Mouse (Mus musculus): ENCODE data around the gene Lpcat1. TPM values are rescaled to one million over a fixed set of nuclear protein-coding genes. Genes with fewer than 3 reads are reported as not detected.

Gene Lpcat1
- polyA plus RNA-seq, 1 experiment from 2014 or later: 64.4 TPM

DNA sequence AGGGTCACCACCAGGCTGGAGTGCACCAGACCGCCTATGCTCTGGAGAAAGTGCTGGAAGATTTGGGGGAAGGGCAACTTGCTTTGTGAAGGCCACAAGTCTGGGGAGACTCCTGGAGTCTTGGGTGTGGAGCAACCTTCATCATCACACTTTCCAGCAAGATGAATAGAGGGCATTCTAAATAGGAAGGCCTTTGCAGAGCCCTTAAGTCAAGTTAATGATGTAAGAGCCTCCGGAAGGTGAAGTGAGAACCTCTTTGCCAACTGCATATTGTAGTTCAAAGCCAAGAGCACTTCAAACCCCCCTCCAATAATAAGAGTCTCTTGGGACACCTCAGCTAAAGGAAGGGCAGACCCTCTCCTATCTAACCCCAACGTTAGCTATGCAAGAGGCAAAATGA is 18.3 kb upstream of the Lpcat1 start:
- Histone ChIP-seq H3K4me3 (no peak overlapping the region), H3K27ac (no peak overlapping the region), H3K27me3 (replicated peaks) (no peaks in the 10 kb centered on the region), H3K9me3 (no peaks in the 10 kb centered on the region), H3K4me1 (no peaks in the 10 kb centered on the region), H3K36me3 (replicated peaks) (no peaks in the 10 kb centered on the region), H3K9ac (no peak overlapping the region), H3K4me2 (no peak overlapping the region)
- no peak for ATAC-seq (replicated peaks)
- WGBS: 81% methylated on average over 3 of the region's 3 CpGs

DNA sequence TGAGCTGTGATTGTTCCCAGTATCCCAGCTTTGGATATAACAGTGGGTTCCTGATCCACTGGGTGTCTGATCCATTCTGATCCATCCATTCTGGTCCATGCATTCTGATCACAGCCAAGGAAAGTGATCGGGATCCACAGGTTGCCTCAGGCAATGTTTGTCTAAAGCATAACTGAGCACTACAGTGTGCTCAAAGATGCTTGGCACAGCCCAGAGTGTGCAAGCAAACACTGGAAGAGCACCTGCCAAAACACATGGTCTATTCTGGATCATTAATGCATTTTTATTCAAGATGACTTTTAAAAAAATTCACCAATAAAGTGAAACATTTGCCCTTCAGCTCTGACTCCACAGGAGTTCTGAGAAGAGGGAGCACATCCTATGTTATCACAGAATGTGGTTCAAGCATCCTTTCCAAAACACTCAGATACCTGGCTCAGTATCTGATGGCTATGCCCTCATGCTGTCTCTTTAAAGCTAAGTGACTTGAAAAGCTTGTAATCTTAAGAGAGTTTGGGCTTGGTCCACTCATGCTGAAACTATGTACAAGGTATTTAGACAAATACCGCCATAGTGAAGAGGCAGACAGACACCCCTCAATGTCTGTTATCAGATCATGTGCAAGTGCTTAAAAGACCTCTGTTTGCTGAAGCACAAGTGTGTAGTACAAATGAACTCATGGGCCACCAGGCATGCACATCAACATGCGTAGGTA is 13.3 kb upstream of the Lpcat1 start:
- H3K36me3 ChIP-seq (replicated peaks): no peaks in the 10 kb centered on the region
- 90% methylated on average over 3 of the region's 3 CpGs for WGBS
- H3K9me3 ChIP-seq: no peaks in the 10 kb centered on the region
- H3K9ac ChIP-seq: no peak overlapping the region
- no peak for ATAC-seq (replicated peaks)
- H3K4me3 ChIP-seq: no peak overlapping the region
- H3K4me1 ChIP-seq: no peaks in the 10 kb centered on the region
- no peaks in the 10 kb centered on the region for H3K27me3 ChIP-seq (replicated peaks)
- no peak overlapping the region for H3K27ac ChIP-seq
- no peak overlapping the region for H3K4me2 ChIP-seq

DNA sequence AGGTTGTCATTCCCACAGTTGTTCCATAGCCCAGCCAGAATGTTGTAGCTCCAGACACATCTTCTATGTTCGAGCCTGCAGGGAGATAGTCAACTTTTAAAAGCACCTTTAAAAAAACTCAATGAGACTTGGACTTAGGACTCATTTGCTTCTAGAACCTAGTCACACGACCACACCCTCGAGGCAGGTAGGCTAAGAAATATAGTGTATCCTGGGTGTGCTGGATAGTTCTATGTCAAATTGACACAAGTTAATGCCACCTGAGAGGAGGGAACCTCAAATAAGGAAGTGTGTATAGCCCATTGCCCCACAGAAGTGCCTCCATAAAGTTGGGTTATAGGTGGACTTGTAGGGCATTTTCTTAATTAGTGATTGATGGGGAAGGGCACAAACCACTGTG is 11.7 kb upstream of the Lpcat1 start:
- 76% methylated on average over 3 of the region's 3 CpGs for WGBS
- Histone ChIP-seq H3K9me3 (no peaks in the 10 kb centered on the region), H3K36me3 (replicated peaks) (no peaks in the 10 kb centered on the region), H3K4me3 (no peak overlapping the region), H3K9ac (no peak overlapping the region), H3K27me3 (replicated peaks) (no peaks in the 10 kb centered on the region), H3K4me1 (no peaks in the 10 kb centered on the region), H3K27ac (no peak overlapping the region), H3K4me2 (no peak overlapping the region)
- ATAC-seq (replicated peaks): no peak

DNA sequence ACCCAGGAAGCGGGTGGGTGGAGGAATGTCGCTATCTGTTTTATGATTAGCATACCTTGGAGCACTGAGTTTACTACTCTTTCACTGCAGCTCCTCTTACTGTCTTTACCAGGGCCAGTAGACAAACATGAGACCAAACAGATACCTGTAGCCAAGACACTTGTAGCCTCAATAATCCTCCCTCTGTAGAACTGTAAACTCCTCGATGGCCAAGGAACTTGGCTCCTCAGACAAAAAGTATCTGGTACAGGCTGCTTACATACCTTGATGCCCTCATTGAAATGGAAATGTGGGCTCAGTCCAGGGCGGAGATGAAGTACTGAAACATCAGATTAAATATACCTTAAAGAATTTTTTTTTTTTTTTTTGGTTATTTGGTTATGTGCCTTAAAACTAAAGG is 9.7 kb upstream of the Lpcat1 start:
- Histone ChIP-seq H3K4me2 (no peak overlapping the region), H3K4me3 (no peak overlapping the region), H3K9me3 (no peaks in the 10 kb centered on the region), H3K4me1 (no peaks in the 10 kb centered on the region), H3K27me3 (replicated peaks) (no peaks in the 10 kb centered on the region), H3K36me3 (replicated peaks) (no peaks in the 10 kb centered on the region), H3K27ac (no peak overlapping the region), H3K9ac (no peak overlapping the region)
- WGBS: 91% methylated on average over 4 of the region's 4 CpGs
- ATAC-seq (replicated peaks): no peak

DNA sequence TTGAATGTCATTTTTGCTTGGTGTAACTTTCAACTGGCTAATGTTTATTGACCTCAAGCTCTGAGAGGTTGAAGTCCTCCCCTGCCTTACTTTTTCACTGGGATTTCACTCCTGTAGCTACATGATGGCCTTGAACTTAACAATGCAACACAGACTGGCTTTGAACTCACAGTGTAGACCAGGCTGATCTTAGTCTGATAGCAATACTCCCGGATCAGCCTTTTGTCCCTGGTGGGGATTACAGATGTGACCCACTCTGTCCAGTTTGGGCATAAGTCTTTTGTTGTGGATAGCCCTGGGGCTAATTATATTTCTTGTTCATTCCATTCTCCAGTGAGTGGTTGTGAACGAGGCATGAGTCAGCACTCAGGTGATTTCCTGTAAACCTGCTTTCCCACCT is 9.3 kb upstream of the Lpcat1 start:
- no peak for ATAC-seq (replicated peaks)
- WGBS: 71% methylated on average over 2 of the region's 2 CpGs

DNA sequence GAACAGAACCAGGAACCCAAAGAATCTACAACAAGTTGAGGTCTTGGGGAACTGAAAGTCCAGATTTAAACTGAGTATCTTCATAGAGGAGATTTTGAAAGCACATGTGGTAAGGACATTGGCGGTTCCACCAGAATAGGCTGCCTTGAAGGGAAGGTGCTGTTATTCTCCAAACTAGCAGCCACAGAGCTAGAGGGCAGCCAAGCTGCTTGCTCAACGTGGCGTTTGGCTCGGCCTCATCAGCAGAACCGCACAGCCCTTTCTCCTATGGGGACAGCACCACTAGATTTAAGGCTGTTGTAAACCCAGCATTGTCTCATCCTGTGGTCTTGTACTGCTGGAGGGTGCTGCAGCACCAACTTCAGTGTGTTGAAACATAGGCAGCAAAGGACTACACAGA is 8.3 kb upstream of the Lpcat1 start:
- Histone ChIP-seq H3K9ac (no peak overlapping the region), H3K4me1 (no peaks in the 10 kb centered on the region), H3K4me2 (no peak overlapping the region), H3K27me3 (replicated peaks) (no peaks in the 10 kb centered on the region), H3K27ac (no peak overlapping the region), H3K9me3 (no peaks in the 10 kb centered on the region), H3K36me3 (replicated peaks) (no peaks in the 10 kb centered on the region), H3K4me3 (no peak overlapping the region)
- WGBS: 78% methylated on average over 5 of the region's 5 CpGs
- ATAC-seq (replicated peaks): no peak

More for the DNA sequence above, 9.3 kb upstream of the Lpcat1 start:
- no peaks in the 10 kb centered on the region for H3K27me3 ChIP-seq (replicated peaks)
- no peak overlapping the region for H3K27ac ChIP-seq
- H3K9ac ChIP-seq: no peak overlapping the region
- H3K4me1 ChIP-seq: no peaks in the 10 kb centered on the region
- H3K9me3 ChIP-seq: no peaks in the 10 kb centered on the region
- H3K36me3 ChIP-seq (replicated peaks): no peaks in the 10 kb centered on the region
- H3K4me3 ChIP-seq: no peak overlapping the region
- H3K4me2 ChIP-seq: no peak overlapping the region

DNA sequence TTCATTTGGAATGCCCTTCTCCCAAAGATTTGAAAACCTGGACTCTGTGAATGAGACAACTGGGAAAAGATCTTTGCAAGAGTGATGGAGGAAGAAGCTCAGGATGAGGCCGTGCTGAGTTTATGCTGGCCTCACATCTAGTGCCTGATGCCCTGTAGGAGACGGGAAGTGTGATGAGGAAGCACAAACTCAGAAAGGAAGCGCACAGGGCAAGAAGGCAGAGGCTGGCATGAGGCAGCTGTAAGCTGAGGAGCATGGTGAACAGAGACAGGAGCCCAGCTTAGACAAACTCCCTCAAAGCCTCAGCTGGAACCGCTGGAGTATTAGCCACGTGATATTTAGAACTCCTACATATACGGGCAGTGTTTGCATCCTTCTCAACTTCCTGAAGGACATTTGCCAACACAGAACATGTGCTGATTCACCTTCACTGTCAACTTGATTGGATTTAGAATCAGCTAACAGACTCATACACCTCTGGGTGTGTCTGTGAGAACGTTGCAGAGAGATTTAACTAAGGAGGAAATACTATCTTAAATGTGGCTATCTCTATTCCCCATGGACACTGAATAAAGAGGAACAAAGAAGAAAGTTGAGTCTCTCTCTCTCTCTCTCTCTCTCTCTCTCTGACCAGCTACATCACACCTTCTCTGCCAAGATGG is 7.7 kb upstream of the Lpcat1 start:
- 73% methylated on average over 7 of the region's 7 CpGs for WGBS

DNA sequence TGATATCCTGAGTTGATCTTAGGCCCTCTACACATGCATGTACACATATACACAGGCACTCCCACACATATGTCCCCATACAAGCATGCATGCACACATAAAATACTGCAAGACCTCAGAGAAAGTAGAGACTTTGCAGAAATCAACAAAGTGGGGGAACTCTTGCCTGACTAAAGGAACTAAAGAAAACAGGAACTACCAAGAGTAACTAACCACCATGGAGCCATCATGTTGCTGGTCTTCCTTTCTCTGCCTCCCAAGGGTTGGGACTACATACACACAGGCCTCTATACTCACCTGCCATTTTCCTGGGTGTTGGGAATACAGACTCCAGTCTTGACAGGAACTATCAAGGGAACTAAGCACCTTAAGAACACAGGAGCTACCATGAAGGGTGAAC is 5.4 kb upstream of the Lpcat1 start:
- Histone ChIP-seq H3K27me3 (replicated peaks) (no peaks in the 10 kb centered on the region), H3K4me1 (no peaks in the 10 kb centered on the region), H3K4me2 (no peak overlapping the region), H3K4me3 (no peak overlapping the region), H3K36me3 (replicated peaks) (no peaks in the 10 kb centered on the region), H3K9me3 (no peaks in the 10 kb centered on the region), H3K27ac (no peak overlapping the region), H3K9ac (no peak overlapping the region)
- no peak for ATAC-seq (replicated peaks)

More for the DNA sequence above, 7.7 kb upstream of the Lpcat1 start:
- Histone ChIP-seq H3K27me3 (replicated peaks) (no peaks in the 10 kb centered on the region), H3K4me2 (no peak overlapping the region), H3K9me3 (no peaks in the 10 kb centered on the region), H3K4me1 (no peaks in the 10 kb centered on the region), H3K9ac (no peak overlapping the region), H3K4me3 (no peak overlapping the region), H3K27ac (no peak overlapping the region), H3K36me3 (replicated peaks) (no peaks in the 10 kb centered on the region)
- ATAC-seq (replicated peaks): no peak

DNA sequence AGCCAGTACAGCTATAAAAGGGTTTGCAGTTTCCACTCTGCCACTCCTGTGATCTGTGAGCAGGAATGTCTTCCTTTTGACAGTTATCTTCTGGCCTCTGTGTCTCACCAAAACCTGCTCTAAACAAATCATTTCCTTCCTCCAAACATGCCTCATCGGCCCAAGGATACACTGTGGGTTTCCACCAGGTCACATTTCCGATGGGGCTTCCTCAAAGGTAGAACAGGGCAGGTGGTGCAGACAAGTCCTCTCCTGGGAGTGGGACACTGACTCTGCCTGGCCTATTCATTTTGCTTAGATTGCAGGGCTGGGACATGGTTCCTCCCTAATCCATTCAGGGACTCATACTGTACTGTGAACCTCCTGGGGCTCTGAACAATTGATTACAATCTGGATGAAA is 1.8 kb upstream of the Lpcat1 start:
- Histone ChIP-seq H3K27ac (no peak overlapping the region), H3K9me3 (no peaks in the 10 kb centered on the region), H3K36me3 (replicated peaks) (no peaks in the 10 kb centered on the region), H3K4me1 (peaks cover 24% of the 10 kb centered on the region), H3K4me3 (no peak overlapping the region), H3K9ac (no peak overlapping the region), H3K4me2 (no peak overlapping the region), H3K27me3 (replicated peaks) (no peaks in the 10 kb centered on the region)
- ATAC-seq (replicated peaks): no peak
- WGBS: 78% methylated on average over 2 of the region's 2 CpGs

DNA sequence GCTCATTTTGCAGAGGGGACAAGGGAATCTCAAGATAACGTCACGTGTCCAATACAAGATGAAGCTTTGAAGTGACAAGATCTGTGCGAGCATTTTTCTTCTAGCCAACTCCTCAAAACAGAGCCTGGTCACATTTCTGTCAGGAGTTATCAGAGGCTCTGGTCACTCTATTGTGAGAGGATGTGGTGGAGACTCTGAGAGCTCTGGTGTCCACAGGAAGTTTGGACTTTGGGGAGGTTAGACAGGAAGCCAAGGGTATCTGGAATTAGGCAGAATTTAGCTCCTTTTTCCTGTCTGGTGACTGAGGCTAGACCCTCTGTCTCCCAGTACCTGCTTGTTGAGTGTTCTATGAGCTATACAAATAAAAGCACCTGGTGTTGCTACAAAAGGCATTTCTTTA is 586 bp upstream of the Lpcat1 start:
- Histone ChIP-seq H3K36me3 (replicated peaks) (no peaks in the 10 kb centered on the region), H3K9me3 (no peaks in the 10 kb centered on the region), H3K4me1 (peaks cover 29% of the 10 kb centered on the region), H3K4me3 (peak overlapping the region; percentile 87; the same call in 1 of the 2 replicates), H3K27ac (no peak overlapping the region), H3K9ac (no peak overlapping the region), H3K27me3 (replicated peaks) (no peaks in the 10 kb centered on the region), H3K4me2 (peak overlapping the region; percentile 84; the same call in 1 of the 2 replicates)
- ATAC-seq (replicated peaks): no peak
- WGBS: 91% methylated on average over 3 of the region's 3 CpGs

DNA sequence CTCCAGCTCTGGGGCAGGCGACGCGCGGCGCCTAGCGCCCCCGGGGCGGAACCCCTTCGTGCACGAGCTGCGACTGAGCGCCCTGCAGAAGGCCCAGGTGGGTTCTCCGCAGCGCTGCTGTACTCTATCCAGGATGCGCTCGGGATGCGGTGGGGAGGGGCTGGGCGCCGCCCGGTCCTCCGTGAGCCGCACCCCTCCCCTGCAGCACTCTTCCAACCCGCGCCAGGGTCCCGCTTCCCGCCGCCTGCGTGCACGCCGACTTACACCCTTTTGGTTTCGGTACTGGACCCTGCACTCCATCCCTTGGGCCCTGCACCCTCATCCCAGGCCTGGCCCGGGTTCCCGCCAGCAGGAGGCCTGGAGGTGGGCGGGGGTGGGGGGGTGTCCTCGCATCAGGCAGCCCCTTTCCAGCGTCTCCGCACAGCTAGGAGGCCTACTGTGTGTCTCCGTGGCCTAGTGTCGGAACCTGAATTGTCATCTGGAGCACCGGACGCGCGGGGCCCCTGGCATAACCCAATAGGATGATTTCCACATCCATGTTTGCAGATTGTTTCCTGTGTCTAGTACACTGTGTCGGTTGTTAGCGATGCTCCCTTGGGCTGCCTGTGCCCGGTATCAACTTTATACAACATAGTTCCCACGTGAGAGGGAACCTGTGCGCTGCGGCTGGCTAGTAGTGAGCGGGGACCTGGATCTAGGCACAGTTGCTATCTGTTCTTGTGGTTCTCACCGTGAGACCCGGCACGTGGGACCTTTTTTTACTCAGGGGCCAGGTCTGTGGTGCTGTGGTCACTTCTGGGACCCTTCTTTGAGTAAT is 632 bp downstream of the Lpcat1 start:
- Histone ChIP-seq H3K4me2 (peak overlapping the region; percentile 84), H3K4me3 (peak overlapping the region; percentile 87), H3K9me3 (no peaks in the 10 kb centered on the region), H3K36me3 (replicated peaks) (no peaks in the 10 kb centered on the region), H3K4me1 (peaks cover 29% of the 10 kb centered on the region), H3K27ac (peak overlapping the region; percentile 97), H3K9ac (peak overlapping the region; percentile 96), H3K27me3 (replicated peaks) (no peaks in the 10 kb centered on the region)
- under 1% methylated on average over 42 of the region's 53 CpGs for WGBS
- peak; percentile 88 for ATAC-seq (replicated peaks)

DNA sequence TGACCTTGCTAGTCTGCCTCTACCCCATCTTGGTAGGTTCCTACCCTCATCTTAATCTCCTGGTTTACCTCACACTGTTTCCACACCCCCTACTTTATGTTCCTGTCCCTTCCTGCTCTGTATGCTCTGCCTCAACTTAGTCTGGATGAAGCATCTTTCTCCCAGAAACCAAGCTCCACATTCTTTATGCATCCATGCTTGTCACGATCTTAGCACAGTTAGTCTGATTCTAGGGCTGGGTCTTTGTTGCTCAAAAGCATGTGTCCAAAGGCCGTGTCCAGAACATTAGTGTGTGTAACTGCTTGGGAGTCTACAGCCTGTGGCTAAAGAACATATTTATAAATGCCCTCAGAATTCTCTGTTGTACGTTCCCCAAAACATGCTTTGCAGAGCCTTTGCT is 1.8 kb downstream of the Lpcat1 start:
- Histone ChIP-seq H3K36me3 (replicated peaks) (no peaks in the 10 kb centered on the region), H3K9me3 (no peaks in the 10 kb centered on the region), H3K27ac (no peak overlapping the region), H3K27me3 (replicated peaks) (no peaks in the 10 kb centered on the region), H3K4me1 (peaks cover 29% of the 10 kb centered on the region), H3K9ac (no peak overlapping the region), H3K4me3 (peak overlapping the region; percentile 87; the same call in 1 of the 2 replicates), H3K4me2 (peak overlapping the region; percentile 84)
- 54% methylated on average over 3 of the region's 3 CpGs for WGBS
- no peak for ATAC-seq (replicated peaks)

All from midbrain, embryonic 15.5 days (tissue).